Mouse (Mus musculus): ENCODE measurements around the gene Ephx3.
A peak's percentile ranks its signal among the peaks of the same experiment; 100 is the strongest.

Ephx3 gene

DNA sequence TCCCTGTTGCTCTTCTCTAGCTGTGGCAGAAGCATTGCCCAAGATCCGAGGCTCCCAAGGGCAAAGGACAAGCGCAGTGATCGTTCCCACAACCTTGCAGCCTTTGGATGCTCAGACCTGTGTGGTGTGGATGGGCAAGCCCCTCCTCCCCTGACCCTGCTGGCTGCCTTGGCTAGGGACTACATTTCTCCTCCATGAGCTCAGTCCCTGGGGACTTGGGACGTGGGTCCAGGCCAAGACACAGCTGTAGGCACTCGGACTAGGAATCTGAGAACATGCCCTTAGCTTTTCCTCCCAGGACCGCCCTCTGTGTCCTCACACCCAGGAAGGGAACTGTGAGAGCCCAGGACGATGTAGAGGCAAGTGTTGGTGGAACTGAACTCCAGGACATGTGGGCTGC is 16.2 kb downstream of the Ephx3 start:
- no peak for DNase-seq (ENCODE audit: low spot score)

DNA sequence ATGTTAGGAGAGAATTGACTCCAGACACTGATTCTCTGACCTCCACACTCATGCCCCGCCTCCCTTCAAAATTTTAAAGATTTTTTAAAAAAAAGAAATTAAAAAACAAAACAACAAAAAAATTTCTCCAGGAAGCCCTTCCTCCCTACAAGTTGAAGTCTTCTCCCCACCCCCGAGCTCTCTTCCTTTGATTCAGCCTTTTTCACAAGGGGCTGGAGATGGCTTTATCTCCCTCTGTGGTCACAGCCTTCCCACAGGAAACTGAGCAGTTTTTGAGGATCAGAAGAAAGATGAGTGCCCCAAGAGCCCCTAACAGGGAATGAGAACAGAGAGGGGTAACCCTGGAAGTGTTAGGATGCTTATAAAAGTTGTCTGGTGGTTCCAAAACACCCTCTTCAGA is 16.9 kb downstream of the Ephx3 start:
- DNase-seq (ENCODE audit: low spot score) = no peak

DNA sequence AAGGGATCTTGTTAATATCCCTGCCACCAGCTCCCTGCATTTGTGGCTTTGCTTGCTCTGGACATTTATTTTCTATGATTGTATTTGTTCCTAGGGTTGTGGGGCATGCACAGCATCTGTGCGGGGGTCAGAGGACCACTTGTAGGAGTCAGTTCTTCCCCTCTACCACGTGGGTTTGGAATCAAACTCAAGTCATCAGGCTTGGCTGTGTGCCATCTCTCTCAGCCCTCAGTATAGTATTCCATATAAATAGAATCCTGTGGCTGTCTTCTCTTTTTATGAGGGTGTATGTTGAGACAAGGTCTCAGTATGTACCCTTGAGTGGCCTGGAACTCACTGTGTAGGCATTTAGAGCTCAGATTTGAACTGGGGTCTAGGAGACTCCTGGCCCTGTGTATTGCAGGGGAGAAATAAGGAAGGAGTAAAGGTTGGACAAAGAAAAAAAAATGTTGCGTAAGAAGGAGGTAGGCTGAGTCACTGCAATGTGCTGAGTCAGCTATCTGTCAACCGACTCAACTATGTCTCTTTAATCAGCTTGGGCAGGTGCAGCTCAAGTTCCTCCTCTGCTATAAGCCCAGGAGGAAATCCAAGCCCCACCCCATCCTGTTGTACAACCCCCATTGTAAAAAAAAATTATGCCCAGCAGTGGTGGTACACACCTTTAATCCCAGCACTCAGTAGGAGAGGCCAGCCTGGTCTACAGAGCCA is 19.7 kb downstream of the Ephx3 start:
- DNase-seq (ENCODE audit: low spot score) = no peak

DNA sequence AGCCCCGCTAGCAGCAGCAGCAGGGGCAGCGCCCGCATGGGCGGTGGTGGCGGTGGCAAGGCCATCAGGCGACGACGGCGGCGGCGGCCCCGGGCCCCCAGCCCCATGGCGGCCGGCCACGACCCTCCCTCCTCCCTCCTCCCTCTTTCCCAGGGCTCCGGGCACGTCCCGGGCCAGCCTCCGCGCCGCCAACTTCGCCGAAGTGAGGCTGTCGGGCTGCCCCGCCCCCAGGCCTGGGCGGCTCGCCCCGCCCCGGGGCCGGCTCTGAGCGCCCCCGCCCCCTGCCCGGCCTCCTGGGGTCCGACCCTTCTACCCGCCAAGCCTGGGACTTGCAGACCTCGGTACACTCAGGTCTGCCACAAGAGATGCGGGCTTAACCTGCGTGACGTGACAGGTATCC is 22.7 kb downstream of the Ephx3 start, which contains the start of gene Notch3:
Gene Notch3, minus strand, starts transcription at position 166 of the 400 bp plus-strand sequence.
- peak; percentile 86 for DNase-seq (ENCODE audit: low spot score)

DNA sequence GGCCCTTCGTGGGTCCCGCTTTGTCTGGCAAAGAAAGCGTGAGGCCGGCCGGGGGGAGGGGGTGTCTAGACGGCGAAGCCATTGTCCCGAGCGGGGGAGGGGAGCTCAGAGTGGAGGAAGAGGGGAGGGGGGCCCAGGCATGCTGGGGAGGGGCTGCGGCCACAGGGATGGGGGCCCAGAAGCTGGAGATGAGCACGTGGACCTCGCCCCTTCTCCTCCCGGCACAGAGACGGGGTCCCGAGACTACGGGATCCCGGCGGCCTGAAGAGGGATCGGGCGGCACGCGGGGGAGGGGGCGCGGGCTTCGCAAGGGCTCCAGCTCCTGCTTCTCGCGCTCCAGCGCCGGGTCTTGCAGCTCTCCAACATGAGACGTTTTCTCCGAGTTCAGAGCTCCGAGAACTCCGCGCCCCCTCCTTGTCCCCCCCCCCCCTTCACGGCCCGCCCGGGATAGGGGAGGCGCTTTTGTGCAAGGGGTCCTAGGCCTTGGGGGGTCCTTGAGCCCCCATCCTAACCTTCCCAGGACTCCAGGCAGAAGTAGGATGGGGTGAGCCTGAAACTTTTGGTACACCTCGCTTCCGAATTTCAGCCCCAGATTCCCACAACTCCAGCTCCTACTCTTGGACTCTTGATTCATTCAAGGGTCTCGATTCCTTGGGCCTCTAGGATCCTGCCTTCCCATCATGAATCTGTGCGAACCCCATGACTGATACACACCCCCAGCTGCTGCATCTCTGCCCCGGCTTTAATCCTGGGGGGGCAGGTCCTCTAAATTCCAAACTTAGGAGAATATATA is 23.4 kb downstream of the Ephx3 start:
- DNase-seq (ENCODE audit: low spot score) = peak; percentile 91

DNA sequence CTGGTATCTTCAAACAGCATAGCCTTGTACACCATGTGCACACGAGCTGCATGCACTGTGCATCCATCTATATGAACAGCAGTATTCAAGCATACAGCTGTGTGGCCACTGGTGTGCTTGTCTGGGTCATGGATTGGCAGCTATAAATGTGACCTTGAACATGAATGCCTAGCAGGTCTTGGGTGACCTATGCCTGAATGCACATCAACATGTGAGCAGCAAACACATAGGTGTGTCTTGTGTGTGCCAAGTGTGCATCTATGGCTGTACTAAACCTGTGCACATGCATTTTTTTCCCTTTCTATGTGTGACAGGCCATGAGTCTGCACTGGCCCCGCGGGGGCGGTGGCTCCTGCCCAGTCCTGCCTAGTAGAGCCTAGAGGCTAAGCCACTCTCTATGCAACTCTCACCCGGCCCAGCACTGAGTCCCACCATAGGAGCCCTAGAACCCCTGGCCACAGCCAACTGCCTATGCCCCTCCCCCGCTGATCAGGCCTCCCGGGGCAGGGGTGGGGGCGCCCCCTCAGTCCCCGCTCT is 24.0 kb downstream of the Ephx3 start:
- DNase-seq (ENCODE audit: low spot score) = no peak

DNA sequence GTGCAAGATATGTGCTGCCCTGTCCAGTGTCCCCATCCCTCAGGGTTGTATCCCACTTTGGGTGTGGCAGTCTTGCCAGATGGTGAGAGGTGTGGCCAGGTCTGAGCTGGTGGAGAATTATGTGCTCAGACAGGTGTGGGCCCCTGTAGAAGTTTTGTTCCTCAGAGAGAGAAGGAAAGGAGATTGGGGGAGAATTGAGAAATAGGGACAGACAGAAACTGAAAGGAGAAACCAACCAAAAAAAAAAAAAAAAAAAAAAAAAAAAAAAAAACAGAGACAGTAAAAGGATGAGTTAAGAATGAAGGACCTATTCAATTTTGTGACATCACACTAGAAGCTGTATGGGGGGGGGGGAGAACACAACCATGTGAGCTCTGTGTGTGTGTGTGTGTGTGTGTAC is 24.6 kb downstream of the Ephx3 start:
- no peak for DNase-seq (ENCODE audit: low spot score)

DNA sequence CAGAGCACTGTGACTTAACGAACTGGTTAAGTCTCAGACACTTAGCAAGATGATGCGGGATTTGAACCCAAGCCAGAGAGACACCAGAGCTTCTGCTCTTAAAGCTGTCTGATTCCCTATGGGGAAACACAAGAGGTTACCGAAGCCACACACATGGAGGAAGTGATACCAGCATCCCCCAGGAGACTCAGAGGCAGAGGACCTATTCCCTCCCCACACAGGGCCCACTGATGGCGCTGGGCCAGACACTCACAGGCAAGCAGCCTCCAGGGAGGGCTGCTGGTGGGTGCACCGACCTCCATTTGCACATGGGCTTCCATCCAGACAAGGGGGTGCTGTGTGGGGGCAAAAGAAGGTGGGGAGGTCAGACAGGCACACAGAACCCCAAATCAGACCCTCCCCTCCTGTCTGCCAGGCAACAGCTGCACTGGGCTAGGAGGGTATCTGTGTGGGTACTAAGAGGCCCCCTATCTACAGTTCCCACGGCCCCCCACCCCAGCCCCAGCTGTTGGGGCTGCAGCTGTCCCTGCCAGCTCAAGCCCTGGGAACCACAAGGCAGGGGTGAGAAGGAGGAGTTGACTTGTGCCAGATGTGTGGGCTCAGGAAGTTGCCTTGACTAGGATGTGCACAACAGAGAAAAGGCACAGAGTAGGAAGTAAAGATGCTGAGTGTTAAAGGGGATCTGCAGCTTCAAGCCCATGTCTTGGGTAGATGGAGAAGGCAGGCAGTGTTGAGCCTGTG is 25.3 kb downstream of the Ephx3 start:
- DNase-seq (ENCODE audit: low spot score) = no peak

DNA sequence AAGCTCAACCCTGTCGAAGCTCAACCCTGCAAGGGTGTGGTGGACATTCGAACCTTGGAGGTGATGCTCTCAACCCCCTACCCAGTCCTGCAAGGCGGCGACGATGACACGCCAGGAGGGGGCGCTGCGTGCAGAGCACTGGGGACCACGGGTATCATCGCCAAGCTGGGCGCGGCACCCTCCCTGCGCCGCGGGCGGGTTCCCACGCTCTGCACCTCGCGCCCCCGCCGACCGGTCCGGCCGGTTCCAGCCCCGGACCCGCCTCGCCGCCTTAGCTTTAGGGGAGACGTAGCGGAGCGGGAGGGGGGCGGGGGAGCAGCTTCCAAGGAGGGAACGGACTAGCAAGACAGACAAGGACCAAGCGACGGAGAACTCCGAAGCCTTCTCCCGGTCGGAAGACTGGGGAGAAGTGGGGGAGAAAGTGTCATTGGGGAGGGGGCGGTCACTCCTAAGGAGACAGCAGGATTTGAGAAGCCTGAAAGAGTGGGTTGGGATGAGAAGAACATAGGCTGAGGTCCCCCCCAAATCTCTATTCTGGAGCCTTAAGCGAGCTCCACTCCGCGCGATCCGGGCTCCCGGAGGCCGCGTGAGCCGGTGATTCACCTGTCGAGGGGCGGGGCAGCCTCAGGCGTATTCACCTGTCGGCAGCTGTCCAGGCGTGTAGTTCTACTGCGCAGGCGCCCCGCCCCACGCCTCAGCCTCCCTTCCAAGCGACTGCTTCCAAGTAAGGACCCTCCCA is 27.1 kb downstream of the Ephx3 start:
- peak; percentile 86 for DNase-seq (ENCODE audit: low spot score)

DNA sequence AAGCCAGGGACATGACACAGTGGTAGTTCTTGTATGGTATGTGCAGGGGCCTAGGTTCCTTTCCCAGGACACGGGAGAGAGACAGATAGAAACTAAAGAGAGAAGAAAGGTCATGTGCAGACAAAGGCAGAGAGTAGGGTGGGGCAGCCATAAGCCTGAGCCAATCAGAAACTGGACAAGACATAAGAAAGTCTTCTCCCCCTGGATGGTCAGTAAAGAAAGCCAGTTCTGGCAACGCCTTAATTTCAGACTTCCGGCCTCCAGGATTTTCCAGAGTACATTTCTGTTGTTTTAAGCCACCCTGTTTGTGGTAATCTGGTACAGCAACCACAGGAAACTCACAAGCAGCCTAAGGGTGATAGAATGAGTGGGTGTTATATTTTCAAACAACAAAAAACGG is 28.5 kb downstream of the Ephx3 start:
- DNase-seq (ENCODE audit: low spot score) = no peak

DNA sequence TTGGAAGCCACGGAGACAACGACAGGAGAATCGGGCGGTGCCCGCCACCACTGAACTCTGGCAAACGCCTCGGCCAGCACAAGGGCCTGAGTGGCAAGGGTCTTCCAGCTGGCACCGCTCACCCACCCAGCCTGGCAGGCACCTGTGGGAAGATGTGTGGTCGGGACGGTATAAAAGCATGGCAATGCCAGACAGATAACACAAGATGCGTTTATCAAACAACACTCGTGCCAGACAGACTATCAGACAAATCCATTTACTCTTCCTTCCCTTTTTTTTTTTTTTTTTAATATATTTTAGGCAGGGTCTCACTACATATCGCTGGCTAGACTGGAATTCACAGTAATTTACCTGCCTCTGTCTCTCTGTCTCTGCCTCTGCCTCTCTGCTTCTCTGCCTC is 30.5 kb downstream of the Ephx3 start:
- no peak for DNase-seq (ENCODE audit: low spot score)

DNA sequence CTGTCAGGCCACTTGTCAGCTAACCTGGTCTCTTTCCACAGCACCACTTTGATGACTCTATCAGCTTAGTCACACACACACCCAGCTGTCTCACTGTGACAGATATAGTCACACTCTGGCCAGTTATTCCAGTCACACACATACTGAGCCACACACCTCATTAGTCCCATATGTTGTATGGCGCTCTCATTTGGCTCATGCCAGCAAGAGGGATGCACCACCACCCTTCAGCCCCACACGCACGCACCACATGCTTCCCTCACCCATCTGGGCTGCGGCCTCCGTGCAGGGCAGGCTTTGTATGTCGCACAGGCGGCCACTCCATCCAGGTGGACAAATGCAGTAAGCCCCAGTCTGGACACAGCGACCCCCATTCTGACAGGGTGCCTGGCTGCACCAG is 42.6 kb downstream of the Ephx3 start:
- no peak for DNase-seq (ENCODE audit: low spot score)

DNA sequence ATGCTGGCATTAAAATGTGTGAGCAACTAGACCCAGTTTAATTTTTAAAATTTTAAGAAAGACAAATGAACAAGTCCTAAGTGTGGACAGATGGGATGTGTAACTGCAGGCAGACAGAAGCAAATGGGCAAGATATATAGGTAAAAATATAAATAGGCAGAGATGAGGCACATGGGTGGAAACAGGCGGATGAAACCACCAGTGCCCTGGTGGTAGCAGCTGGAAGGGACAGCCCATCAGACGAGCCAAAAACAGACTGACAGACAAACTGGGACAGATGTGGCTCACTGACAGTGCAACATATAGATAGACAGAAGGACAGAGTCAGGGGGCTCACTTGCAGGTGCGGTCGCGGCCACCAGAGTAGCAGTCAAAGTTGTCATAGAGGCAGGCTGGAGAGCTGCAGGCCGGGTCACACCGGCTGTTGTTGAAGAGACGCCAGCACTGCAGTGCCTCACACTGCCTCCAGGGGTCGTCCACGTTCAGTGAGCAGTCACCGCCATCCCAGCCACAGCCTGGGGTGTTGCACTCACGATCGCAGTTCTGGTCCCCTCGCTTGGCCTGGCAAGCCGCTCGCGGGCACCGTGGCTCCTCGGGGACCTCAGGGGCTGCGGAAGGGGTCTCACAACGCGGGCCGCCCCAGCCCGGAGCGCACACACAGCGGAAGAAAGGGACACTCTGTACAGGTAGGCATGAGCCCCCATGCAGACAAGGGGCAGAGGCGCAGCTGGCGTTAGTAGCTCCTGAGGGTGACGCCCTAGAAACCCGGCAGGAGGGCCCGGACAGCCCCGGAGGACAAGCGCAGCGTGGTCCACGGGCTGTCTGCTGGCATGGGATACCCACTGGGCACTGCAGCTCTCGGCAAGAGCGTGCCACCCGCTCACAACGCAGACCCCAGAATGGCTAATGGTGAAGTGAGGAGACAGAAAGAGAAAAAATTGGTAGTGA is 46.2 kb downstream of the Ephx3 start:
- peak; percentile 91 for DNase-seq (ENCODE audit: low spot score)

DNA sequence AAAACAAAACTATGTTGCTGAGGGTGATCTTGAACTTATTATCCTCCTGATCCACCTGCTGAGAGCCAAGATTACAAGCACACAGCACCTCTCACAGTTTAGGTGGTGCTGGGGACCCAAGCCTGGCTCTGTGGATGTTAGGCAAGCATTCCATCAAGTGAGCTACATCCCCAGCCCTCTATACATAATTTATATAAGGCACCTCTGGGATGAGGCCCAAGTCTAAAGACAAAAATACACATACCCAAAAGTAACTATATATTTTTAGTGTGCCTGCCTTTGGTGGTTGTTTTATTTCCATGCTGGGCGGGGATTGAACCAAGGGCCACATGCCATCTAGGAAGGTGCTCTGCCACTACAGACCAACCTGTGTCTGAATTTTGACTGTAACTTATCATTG is 47.1 kb downstream of the Ephx3 start:
- no peak for DNase-seq (ENCODE audit: low spot score)

All from embryo, embryonic 10 days (tissue).